Mouse (Mus musculus) megakaryocyte-erythroid progenitor cell, adult 5-6 weeks (primary cell): ENCODE results near the gene Msx2. TPM values are rescaled to one million over a fixed set of nuclear protein-coding genes. Genes with fewer than 3 reads are reported as not detected.

Experiments
- ATAC-seq: replicated peaks from 2 replicates; pipeline ENCODE4 v1.8.0; 2016; ENCODE audit warnings: mild to moderate bottlenecking, inconsistent platforms; ENCODE audit not compliant: severe bottlenecking, poor library complexity, low FRiP score, low TSS enrichment
- total RNA-seq, 2 experiments: library from RNA; stranded (forward) in 1 of 2; stranded (reverse) in 1 of 2; fragments of 200-1000, 215-1000 nt in 1 of 2; fragments of >200 nt in 1 of 2; fragmentation: Nextera tagmentation in 1 of 2; gene quantifications; 2 replicates each; pipeline ENCODE4 v1.2.3; 2014 to 2017

The Msx2 gene
- total RNA-seq (2014; fragmentation: Nextera tagmentation) = not detected in 2 replicates
- not detected in 2 replicates for total RNA-seq (2017)

- ATAC-seq = peak; percentile 55
These were observed at the start of gene Msx2 for GRCm38 (mm10) chr13:53472614-53473124. Msx2 (minus strand) TSS chr13:53473074.

DNA sequence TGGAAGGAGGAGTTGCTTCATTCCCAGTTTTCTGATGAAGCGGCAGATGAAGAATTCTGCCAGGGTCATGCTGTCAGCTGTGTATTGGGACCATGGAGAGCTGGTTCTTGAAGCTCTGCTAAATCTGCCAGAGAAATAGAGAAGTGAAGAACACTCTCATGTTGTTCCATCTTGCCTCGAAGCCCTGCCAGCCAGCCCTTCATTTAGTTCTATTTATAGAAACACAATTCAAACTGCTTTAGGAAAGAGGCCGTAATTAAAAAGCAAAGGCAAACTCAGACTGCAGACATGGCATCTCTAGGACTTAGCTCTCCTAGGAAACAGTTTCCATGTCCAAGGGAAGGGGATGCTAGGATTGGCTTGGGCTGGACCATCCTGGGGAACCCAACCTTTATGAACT, 48.6 kb upstream of the Msx2 start:
- no peak for ATAC-seq

- no peak for ATAC-seq
These were observed 47.6 kb upstream of the Msx2 start for GRCm38 (mm10) chr13:53520343-53520937.

DNA sequence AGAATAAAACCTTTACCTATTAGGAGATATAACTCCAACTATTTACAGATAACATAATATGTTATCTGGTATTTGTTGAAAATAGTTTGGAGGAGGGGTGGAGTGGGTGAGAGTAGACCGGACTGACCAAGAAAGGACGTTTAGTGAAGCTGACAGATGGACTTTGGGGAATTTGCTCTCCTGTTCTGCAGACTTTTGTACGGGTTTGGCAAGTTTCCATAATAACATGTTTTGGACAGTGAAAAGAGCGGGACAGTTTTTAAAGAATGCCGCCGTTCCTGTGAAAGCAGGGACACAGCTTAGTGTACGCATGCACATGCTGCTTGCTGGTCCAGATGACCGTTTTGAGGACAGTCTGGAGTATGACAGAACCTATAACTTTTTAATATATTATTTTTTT, 46.9 kb upstream of the Msx2 start:
- no peak for ATAC-seq

GRCm38 (mm10) chr13:53518306-53518705, 45.4 kb upstream of the Msx2 start:
- ATAC-seq = no peak

DNA sequence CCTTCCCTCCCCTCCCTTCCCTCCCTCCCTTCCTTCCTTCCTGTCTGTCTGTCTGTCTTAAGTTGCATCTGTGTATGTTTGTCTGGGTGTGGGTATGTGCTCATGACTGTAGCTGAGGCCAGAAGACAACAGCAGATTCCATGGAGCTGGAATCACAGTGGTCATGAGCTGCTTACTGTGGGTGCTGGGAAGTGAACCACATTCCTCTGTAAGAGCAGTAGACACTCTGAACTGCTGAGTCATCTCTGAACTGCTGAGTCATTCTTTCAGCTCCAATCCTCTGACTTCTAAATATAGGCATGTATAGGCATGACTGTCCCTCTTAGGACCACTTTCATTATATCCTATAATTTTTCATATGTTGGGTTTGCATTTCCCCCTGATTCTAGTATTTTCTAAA, 41.7 kb upstream of the Msx2 start:
- ATAC-seq = no peak

- ATAC-seq = no peak
These were observed 38.5 kb upstream of the Msx2 start for GRCm38 (mm10) chr13:53511366-53511765.

GRCm38 (mm10) chr13:53502406-53502805, 29.5 kb upstream of the Msx2 start:
- no peak for ATAC-seq

DNA sequence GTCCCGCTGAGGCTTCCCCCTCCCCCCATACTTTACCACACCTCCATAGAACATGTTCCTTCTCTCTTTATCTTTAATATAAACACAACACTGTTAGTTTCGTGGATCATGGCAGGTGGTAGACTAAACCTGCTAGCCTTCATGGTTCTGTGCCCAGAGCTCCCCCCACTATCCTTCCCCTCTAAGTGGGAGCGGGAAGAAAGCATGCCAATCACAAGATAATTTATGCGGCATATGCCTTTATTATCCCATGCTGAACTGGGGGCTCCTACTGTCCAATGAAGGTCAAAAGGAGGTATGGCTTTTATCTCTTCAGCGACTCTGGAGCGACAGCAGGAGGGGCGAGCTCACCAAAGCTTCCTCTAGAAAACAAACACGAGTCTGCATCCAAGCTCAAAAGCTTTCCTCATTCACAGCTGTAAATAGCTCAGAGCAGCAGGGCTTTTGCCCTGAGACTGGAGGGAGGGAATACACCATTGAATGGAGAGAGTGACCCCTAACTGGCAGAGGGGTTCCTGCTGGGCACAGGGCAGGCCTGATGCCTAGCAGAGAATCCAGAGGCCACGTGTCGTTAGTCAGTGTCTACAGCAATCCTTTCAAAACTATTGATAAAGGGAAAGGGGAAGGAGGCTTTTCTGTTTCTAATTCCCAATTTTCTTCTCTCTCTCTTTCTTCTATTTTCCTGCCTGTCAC, 28.8 kb upstream of the Msx2 start:
- ATAC-seq = no peak

DNA sequence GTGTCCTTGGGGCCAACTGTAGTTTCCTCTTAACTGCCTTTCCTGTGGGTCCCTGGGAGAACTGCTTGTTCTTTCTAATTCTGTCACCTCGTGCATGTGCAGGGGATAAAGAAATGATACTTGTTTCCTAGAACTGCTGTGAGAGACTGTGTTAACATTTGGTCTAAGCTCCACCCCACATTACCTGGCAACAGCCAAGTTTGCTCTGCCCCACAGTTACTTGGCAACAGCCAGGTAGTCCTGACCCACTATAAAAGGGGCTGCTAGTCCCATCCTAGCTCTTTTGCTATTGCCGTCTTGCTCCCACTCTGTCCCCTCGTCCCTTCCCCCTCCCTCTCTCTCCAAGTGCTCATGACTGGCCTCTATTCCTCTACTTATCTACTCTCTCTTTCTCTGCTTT, 28.2 kb upstream of the Msx2 start:
- ATAC-seq = no peak

GRCm38 (mm10) chr13:53486512-53486911, 13.6 kb upstream of the Msx2 start:
- ATAC-seq = no peak

DNA sequence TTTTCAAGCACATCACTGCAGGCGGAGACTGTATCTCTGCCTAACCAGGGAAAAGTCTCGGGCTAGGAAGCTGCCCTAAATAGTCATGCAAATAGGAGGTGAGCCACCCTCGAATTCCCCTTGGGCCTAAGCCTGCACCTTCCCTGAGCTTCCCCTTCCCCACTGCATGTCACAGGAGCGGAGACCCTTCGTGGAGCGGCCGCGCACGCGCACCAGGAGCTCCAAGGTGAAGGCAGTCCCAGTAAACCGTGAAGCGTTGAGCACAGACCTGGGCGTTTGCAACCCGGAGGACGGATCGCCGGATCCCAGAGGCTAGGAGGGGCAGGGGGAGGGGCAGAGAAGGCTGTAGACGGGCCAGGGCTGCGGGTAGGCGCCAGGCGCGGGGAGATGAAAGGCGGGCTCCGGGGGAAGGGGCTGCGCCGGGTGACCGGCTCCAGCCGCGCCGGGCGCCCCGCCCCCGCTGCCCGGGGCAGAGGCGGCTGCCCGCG, 2.9 kb upstream of the Msx2 start:
- no peak for ATAC-seq

DNA sequence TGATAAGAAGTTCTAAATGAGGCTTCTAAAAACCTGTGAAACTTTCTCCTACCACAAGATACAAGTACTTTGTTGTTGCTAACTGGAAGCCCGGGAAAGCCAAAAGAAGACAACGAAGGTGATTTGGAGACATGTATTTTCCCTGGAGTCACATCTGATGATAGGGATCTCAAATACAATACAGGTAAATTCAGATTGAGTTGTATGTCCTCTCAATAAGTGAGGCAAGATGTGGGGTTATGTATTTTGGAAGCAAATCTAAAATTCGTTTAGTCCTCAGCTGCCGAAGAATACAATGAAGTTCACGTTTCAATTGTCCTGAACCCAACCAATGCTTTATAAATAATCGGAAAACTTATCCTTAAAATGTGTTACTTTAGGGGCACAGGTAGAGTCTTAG, 1.6 kb upstream of the Msx2 start:
- ATAC-seq = no peak

GRCm38 (mm10) chr13:53473991-53474390, 1.1 kb upstream of the Msx2 start:
- ATAC-seq = no peak

- no peak for ATAC-seq
These were observed 417 bp upstream of the Msx2 start for GRCm38 (mm10) chr13:53473291-53473690.

- ATAC-seq = no peak
These were observed 804 bp downstream of the Msx2 start for GRCm38 (mm10) chr13:53471926-53472613.

DNA sequence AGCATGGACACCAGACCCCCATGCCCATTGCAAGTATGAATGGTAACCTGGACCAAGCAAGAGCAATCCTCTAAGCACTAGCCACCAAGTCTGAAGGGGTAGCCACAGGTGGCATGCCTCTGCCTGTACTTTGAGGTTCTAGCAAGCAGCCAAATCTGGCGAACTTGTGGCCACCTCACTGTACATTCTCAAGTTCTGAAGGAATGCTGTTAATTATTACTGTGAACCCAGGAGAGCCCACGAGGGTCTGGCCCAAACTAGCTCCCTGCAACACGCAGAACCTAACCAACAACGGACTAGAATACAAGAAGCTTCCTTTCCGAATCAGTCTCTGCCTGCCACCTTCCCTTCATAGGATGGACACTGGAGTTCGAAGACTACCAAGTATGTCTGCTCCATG, 1.5 kb downstream of the Msx2 start:
- no peak for ATAC-seq

GRCm38 (mm10) chr13:53470437-53471151, 2.3 kb downstream of the Msx2 start:
- no peak for ATAC-seq

- ATAC-seq = no peak
These were observed 3.1 kb downstream of the Msx2 start for GRCm38 (mm10) chr13:53469756-53470155.

DNA sequence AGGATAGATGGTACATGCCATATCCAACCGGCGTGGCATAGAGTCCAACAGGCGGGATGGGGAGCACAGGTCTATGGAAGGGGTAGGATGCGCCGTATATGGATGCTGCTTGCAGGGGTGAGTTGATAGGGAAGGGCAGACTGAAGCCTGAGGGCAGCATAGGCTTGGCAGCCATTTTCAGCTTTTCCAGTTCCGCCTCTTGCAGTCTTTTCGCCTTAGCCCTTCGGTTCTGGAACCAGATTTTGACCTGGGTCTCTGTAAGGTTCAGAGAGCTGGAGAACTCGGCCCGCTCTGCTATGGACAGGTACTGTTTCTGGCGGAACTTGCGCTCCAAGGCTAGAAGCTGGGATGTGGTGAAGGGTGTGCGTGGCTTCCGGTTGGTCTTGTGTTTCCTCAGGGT, 4.7 kb downstream of the Msx2 start:
- no peak for ATAC-seq
